Mouse (Mus musculus) cerebellum, adult 2 months (tissue): ENCODE data around the gene Rbfox1. TPM values are rescaled to one million over a fixed set of nuclear protein-coding genes. Genes with fewer than 3 reads are reported as not detected.

Source experiments
- DNase-seq, 2 experiments: peaks; one replicate each; pipeline ENCODE4 v3.0.0; 2021
- H3K27ac ChIP-seq: fragments of 200-500 bp; 2 replicates; pipeline ENCODE4 v1.5.1; 2012; ENCODE audit warnings: low read length, control low read depth, inconsistent platforms; ENCODE audit not compliant: insufficient read depth
- H3K27me3 ChIP-seq: fragments of 200-500 bp; 2 replicates; pipeline ENCODE4 v1.6.1; 2012; ENCODE audit warnings: inconsistent platforms, mild to moderate bottlenecking, low read length, moderate library complexity; ENCODE audit not compliant: control insufficient read depth, insufficient read depth
- H3K4me1 ChIP-seq: fragments of 200-500 bp; 2 replicates; pipeline ENCODE4 v1.6.1; 2011; ENCODE audit warnings: low read length; ENCODE audit not compliant: control insufficient read depth, insufficient read depth
- H3K4me3 ChIP-seq: fragments of 200-500 bp; replicated peaks from 2 replicates; pipeline ENCODE3; 2011; ENCODE audit warnings: mild to moderate bottlenecking, low read depth, low read length, control low read depth; ENCODE audit not compliant: insufficient read depth
- CTCF ChIP-seq: fragments of 200-500 bp; IDR thresholded peaks from 2 replicates; pipeline ENCODE4 v1.5.1; 2011; ENCODE audit warnings: low read depth, mild to moderate bottlenecking, control low read depth, low read length, moderate library complexity, borderline replicate concordance; ENCODE audit not compliant: insufficient read depth
- POLR2A ChIP-seq: fragments of 200-500 bp; IDR thresholded peaks from 2 replicates; pipeline ENCODE4 v1.6.1; 2011; ENCODE audit warnings: low read length, control low read depth, borderline replicate concordance; ENCODE audit not compliant: insufficient read depth
- WGBS: fragments of 180-500 bp; shearing (Covaris S2); methylation state at CpG from one replicate; pipeline ENCODE4 v1.1.7; 2018; 5-methylcytosine and 5-hydroxymethylcytosine counted together
- polyA plus RNA-seq: library from polyadenylated mRNA; depleted of rRNA; stranded (reverse); fragments of >200 nt; gene quantifications from 2 replicates; pipeline ENCODE4 v1.2.3, GENCODE M21; 2012

Gene Rbfox1
- polyA plus RNA-seq, 1 experiment, result 132 TPM

GRCm38 (mm10) chr16:6265610-6266009 is 380.5 kb downstream of the Rbfox1 start:
- WGBS, result 82% methylated on average over 3 of the region's 3 CpGs
- no peak overlapping the region for H3K4me3 ChIP-seq
- no peak for TF ChIP-seq POLR2A
- TF ChIP-seq CTCF, result no peak
- no peaks in the 10 kb centered on the region for H3K27me3 ChIP-seq
- DNase-seq, result no peak
- H3K4me1 ChIP-seq, result no peaks in the 10 kb centered on the region
- H3K27ac ChIP-seq, result no peak overlapping the region

- peak; percentile 60 to 73 for DNase-seq
- WGBS, result 48% methylated on average over 7 of the region's 7 CpGs
- TF ChIP-seq CTCF, result no peak
- TF ChIP-seq POLR2A, result no peak
These were observed 386.6 kb downstream of the Rbfox1 start for GRCm38 (mm10) chr16:6271596-6272370.

GRCm38 (mm10) chr16:6283496-6283895 is 398.3 kb downstream of the Rbfox1 start:
- WGBS, result 80% methylated on average over 4 of the region's 4 CpGs
- no peak overlapping the region for H3K4me3 ChIP-seq
- no peaks in the 10 kb centered on the region for H3K27me3 ChIP-seq
- TF ChIP-seq POLR2A (no peak), CTCF (no peak)
- DNase-seq, result no peak
- no peak overlapping the region for H3K27ac ChIP-seq
- H3K4me1 ChIP-seq, result no peaks in the 10 kb centered on the region

More at GRCm38 (mm10) chr16:6271596-6272370, 386.6 kb downstream of the Rbfox1 start:
- Histone ChIP-seq H3K27ac (no peak overlapping the region; the same call in 1 of the 2 replicates), H3K4me3 (no peak overlapping the region), H3K27me3 (no peaks in the 10 kb centered on the region), H3K4me1 (peaks cover 7% of the 10 kb centered on the region; the same call in 1 of the 2 replicates)

- DNase-seq, result no peak
- Histone ChIP-seq H3K27ac (no peak overlapping the region), H3K4me1 (no peaks in the 10 kb centered on the region), H3K4me3 (no peak overlapping the region), H3K27me3 (no peaks in the 10 kb centered on the region)
- TF ChIP-seq CTCF (no peak), POLR2A (no peak)
- WGBS, result 74% methylated on average over 4 of the region's 4 CpGs
These were observed 399.2 kb downstream of the Rbfox1 start for GRCm38 (mm10) chr16:6284317-6284716.

GRCm38 (mm10) chr16:6287699-6288098 is 402.5 kb downstream of the Rbfox1 start:
- H3K27me3 ChIP-seq, result no peaks in the 10 kb centered on the region
- WGBS, result 65% methylated on average over 2 of the region's 2 CpGs
- no peaks in the 10 kb centered on the region for H3K4me1 ChIP-seq
- DNase-seq, result no peak
- no peak overlapping the region for H3K27ac ChIP-seq
- TF ChIP-seq POLR2A (no peak), CTCF (no peak)
- H3K4me3 ChIP-seq, result no peak overlapping the region

GRCm38 (mm10) chr16:6300112-6300511 is 415.0 kb downstream of the Rbfox1 start:
- DNase-seq, result peak in 1 of 2 experiments; percentile 28
- Histone ChIP-seq H3K4me1 (peaks cover 15% of the 10 kb centered on the region), H3K27me3 (no peaks in the 10 kb centered on the region), H3K27ac (no peak overlapping the region), H3K4me3 (no peak overlapping the region)
- TF ChIP-seq POLR2A (no peak), CTCF (no peak)
- WGBS, result 26% methylated on average over 5 of the region's 5 CpGs

- no peak for TF ChIP-seq POLR2A
- no peak for TF ChIP-seq CTCF
- DNase-seq, result no peak
- peaks cover 11% of the 10 kb centered on the region for H3K4me1 ChIP-seq
- H3K27ac ChIP-seq, result no peak overlapping the region
- 68% methylated on average over 1 of the region's 1 CpGs for WGBS
- no peaks in the 10 kb centered on the region for H3K27me3 ChIP-seq
- H3K4me3 ChIP-seq, result no peak overlapping the region
These were observed 417.9 kb downstream of the Rbfox1 start for GRCm38 (mm10) chr16:6303082-6303481.

GRCm38 (mm10) chr16:6309940-6310339 is 424.8 kb downstream of the Rbfox1 start:
- Histone ChIP-seq H3K4me1 (peaks cover 4% of the 10 kb centered on the region; the same call in 1 of the 2 replicates), H3K4me3 (no peak overlapping the region), H3K27me3 (no peaks in the 10 kb centered on the region), H3K27ac (no peak overlapping the region)
- TF ChIP-seq CTCF (no peak), POLR2A (no peak)
- DNase-seq, result peak in 1 of 2 experiments; percentile 39
